Mouse (Mus musculus): ENCODE results near the gene Tet3.

Tet3 gene

GRCm38 (mm10) chr6:83414601-83415355 lies 44.1 kb downstream of the Tet3 start:
- no peak for DNase-seq (ENCODE audit: low spot score)

GRCm38 (mm10) chr6:83413686-83414085 lies 45.2 kb downstream of the Tet3 start:
- DNase-seq (ENCODE audit: low spot score) = no peak

GRCm38 (mm10) chr6:83412854-83413401 lies 46.0 kb downstream of the Tet3 start:
- DNase-seq (ENCODE audit: low spot score) = no peak

GRCm38 (mm10) chr6:83412362-83412853 lies 46.5 kb downstream of the Tet3 start:
- no peak for DNase-seq (ENCODE audit: low spot score)

- no peak for DNase-seq (ENCODE audit: low spot score)
Observed at GRCm38 (mm10) chr6:83411635-83412361, 47.1 kb downstream of the Tet3 start.

GRCm38 (mm10) chr6:83410046-83410706 lies 48.7 kb downstream of the Tet3 start:
- DNase-seq (ENCODE audit: low spot score) = no peak

GRCm38 (mm10) chr6:83408510-83408909 lies 50.4 kb downstream of the Tet3 start:
- no peak for DNase-seq (ENCODE audit: low spot score)

- no peak for DNase-seq (ENCODE audit: low spot score)
Observed at GRCm38 (mm10) chr6:83405511-83406064, 53.3 kb downstream of the Tet3 start.

- no peak for DNase-seq (ENCODE audit: low spot score)
Observed at GRCm38 (mm10) chr6:83404571-83404970, 54.3 kb downstream of the Tet3 start.

GRCm38 (mm10) chr6:83403481-83403880 lies 55.4 kb downstream of the Tet3 start:
- DNase-seq (ENCODE audit: low spot score) = no peak

- no peak for DNase-seq (ENCODE audit: low spot score)
Observed at GRCm38 (mm10) chr6:83399790-83400189, 59.1 kb downstream of the Tet3 start.

- DNase-seq (ENCODE audit: low spot score) = no peak
Observed at GRCm38 (mm10) chr6:83397728-83398127, 61.2 kb downstream of the Tet3 start.

- DNase-seq (ENCODE audit: low spot score) = no peak
Observed at GRCm38 (mm10) chr6:83396711-83397110, 62.2 kb downstream of the Tet3 start.

GRCm38 (mm10) chr6:83395544-83396229 lies 63.2 kb downstream of the Tet3 start:
- no peak for DNase-seq (ENCODE audit: low spot score)

GRCm38 (mm10) chr6:83394122-83394521 lies 64.8 kb downstream of the Tet3 start:
- DNase-seq (ENCODE audit: low spot score) = no peak

GRCm38 (mm10) chr6:83392166-83392780 lies 66.6 kb downstream of the Tet3 start:
- DNase-seq (ENCODE audit: low spot score) = no peak

GRCm38 (mm10) chr6:83385569-83386090 lies 73.3 kb downstream of the Tet3 start:
- DNase-seq (ENCODE audit: low spot score) = no peak

- DNase-seq (ENCODE audit: low spot score) = no peak
Observed at GRCm38 (mm10) chr6:83381510-83382491, 77.1 kb downstream of the Tet3 start.

- no peak for DNase-seq (ENCODE audit: low spot score)
Observed at GRCm38 (mm10) chr6:83373704-83374300, 85.1 kb downstream of the Tet3 start.
